Mouse (Mus musculus): ENCODE measurements around the gene Gm3269. TPM values are rescaled to one million over a fixed set of nuclear protein-coding genes. Genes with fewer than 3 reads are reported as not detected.
"Not testable (repeated sequence)": the region's sequence is repeated elsewhere in the genome, so short reads cannot be mapped to it uniquely, and the experiment has no call there.

The Gm3269 gene
- polyA plus RNA-seq (2015; fragmentation: Nextera tagmentation; extraction: Ambion mirVana): not detected in 2 replicates

DNA sequence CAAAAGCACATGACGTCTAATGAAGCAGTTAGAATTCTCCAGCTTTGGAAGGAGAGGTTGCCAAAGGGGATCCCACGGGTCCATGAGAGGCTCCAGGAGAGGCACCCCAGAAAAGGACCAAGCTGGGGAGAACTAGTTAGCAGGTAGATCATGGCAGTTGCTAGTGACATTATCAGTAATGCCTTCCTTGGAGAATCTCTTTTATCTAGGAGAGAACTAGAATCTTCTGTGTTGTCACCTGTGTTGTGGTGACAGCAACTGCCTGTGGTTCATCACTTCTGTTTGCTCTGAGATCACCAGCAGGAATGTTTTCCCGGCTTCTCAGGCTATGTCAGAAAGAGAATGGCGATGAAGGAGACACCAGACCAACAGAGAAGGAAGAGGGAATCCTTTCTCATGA lies at the start of gene Gm3269:
Gm3269 (plus strand) TSS at position 301 of the 400 bp plus-strand sequence.
- WGBS: 67% methylated on average over 1 of the region's 4 CpGs
- H3K9ac ChIP-seq; ATAC-seq (replicated peaks); H3K4me3 ChIP-seq; H3K4me2 ChIP-seq; H3K27me3 ChIP-seq (replicated peaks); H3K4me1 ChIP-seq; H3K27ac ChIP-seq; H3K36me3 ChIP-seq (replicated peaks); H3K9me3 ChIP-seq: not testable (repeated sequence)

DNA sequence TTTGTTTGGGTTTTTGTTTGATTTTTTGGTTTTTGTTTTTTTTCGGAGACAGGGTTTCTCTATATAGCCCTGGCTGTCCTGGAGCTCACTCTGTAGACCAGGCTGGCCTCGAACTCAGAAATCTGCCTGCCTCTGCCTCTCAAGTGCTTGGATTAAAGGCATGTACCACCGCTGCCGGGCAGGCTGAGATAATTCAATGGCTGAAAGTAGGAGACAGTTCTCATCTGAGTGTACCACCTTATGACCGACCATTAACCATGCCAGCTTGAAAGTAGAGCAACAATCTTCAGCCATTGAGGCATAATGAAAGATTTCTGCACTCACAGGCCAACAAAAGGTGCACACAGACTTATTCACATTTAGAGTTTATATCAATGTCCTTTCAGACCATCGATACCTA lies 31.5 kb upstream of the Gm3269 start:
- H3K4me1 ChIP-seq; H3K4me3 ChIP-seq; H3K27ac ChIP-seq; H3K9me3 ChIP-seq; H3K36me3 ChIP-seq (replicated peaks); H3K9ac ChIP-seq; ATAC-seq (replicated peaks); H3K4me2 ChIP-seq; H3K27me3 ChIP-seq (replicated peaks): not testable (repeated sequence)
- WGBS: 86% methylated on average over 6 of the region's 6 CpGs

DNA sequence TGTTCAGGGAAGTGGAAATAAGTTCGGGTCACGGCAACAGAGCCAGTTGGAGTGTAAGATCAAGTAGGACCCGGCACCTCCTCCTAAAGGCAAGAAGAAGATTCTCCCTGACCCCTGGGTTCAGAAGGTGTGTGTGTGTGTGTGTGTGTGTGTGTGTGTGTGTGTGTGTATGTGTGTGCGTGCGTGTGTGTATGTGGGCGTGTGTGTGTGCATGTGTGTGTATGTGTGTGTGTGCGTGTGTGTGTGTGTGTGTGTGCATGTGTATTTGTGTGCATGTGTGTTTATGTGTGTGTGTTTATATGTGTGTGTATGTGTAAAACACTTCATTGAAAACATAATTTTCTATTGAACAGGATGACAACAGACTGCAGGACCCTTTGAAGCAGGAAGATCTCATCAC lies 16.0 kb upstream of the Gm3269 start:
- not testable (repeated sequence) for H3K4me2 ChIP-seq; H3K4me3 ChIP-seq; ATAC-seq (replicated peaks); H3K4me1 ChIP-seq; H3K9ac ChIP-seq; H3K36me3 ChIP-seq (replicated peaks); H3K9me3 ChIP-seq; H3K27ac ChIP-seq; H3K27me3 ChIP-seq (replicated peaks)
- 90% methylated on average over 2 of the region's 7 CpGs for WGBS

DNA sequence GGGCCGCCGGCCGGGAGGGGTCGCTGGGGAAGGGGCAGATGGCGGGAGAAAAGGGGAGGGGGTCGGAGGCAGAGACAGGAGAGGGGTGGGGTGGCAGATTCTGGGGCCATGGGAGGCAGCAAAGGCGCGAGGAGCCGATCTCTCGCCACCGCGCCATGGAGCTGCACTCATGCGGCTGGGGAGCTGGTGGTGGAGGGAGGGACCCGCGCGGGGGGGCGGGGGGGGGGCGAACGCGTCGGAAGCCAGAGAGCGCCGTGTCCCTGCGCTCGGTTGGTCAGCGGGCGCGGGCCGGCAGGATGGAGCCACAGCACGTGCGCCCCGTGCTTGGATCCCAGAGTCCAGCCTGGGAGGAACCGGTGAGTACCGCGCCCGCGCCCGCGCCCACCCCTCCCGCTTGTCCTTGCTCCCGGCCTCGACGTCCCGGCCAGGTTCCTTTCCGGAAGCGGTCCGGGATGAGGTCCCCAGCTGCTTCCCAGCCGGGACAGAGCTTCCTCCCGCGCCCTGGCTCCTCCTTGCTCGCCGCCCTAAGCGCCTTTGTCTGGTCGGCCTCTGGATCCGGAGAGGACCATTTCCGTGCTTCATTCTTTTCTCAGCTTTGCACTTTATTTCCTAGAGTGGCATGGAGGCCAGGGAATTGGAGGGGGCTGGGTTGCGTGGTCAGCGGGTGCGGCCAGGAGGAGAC lies 17.5 kb downstream of the Gm3269 start, which contains the start of gene Gm3264:
Gm3264 (plus strand) TSS at position 278 of the 682 bp plus-strand sequence.
- H3K27ac ChIP-seq: peak within 1 kb of the TSS; percentile 58
- ATAC-seq (replicated peaks); H3K4me1 ChIP-seq; H3K36me3 ChIP-seq (replicated peaks); H3K9me3 ChIP-seq; H3K27me3 ChIP-seq (replicated peaks): not testable (repeated sequence)
- 7% methylated on average over 34 of the region's 59 CpGs for WGBS
- peak within 1 kb of the TSS; percentile 49 for H3K4me2 ChIP-seq
- peak within 1 kb of the TSS; percentile 48 for H3K4me3 ChIP-seq
- H3K9ac ChIP-seq: peak within 1 kb of the TSS; percentile 57

DNA sequence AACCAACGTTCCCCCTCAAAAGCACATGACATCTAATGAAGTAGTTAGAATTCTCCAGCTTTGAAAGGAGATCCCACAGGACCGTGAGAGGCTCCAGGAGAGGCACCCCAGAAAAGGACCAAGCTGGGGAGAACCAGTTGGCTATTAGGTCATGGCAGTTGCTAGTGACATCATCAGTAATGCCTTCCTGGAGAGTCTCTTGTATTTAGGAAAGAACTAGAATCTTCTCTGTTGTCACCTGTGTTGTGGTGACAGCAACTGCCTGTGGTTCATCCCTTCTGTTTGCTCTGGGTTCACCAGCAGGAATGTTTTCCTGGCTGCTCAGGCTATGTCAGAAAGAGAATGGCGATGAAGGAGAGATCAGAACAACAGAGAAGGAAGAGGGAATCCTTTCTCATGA lies 54.2 kb downstream of the Gm3269 start, which contains the start of gene Gm3278:
Gm3278 (plus strand) TSS at position 301 of the 400 bp plus-strand sequence.
- H3K27me3 ChIP-seq (replicated peaks); H3K4me3 ChIP-seq; H3K27ac ChIP-seq; H3K9ac ChIP-seq; H3K36me3 ChIP-seq (replicated peaks); H3K4me1 ChIP-seq; H3K9me3 ChIP-seq; ATAC-seq (replicated peaks); H3K4me2 ChIP-seq: not testable (repeated sequence)
- 82% methylated on average over 1 of the region's 3 CpGs for WGBS

Other genes with a start within 250 kb of the Gm3269 start
- gene Gm8159, start 205.8 kb upstream of the Gm3269 start, polyA plus RNA-seq (2015; fragmentation: Nextera tagmentation; extraction: Ambion mirVana): not detected in 2 replicates
- 1.0 and 1.4 TPM in 2 replicates for gene Gm3239, start 173.9 kb upstream of the Gm3269 start, polyA plus RNA-seq (2015; fragmentation: Nextera tagmentation; extraction: Ambion mirVana)
- gene Gm7876, start 128.9 kb upstream of the Gm3269 start, polyA plus RNA-seq (2015; fragmentation: Nextera tagmentation; extraction: Ambion mirVana): not detected in 2 replicates
- 3.3 and 3.4 TPM in 2 replicates for gene Gm3252, start 111.3 kb upstream of the Gm3269 start, polyA plus RNA-seq (2015; fragmentation: Nextera tagmentation; extraction: Ambion mirVana)
- gene Gm9602, start 61.8 kb upstream of the Gm3269 start, polyA plus RNA-seq (2015; fragmentation: Nextera tagmentation; extraction: Ambion mirVana): not detected in 2 replicates
- gene Gm3264, start 17.5 kb downstream of the Gm3269 start, polyA plus RNA-seq (2015; fragmentation: Nextera tagmentation; extraction: Ambion mirVana): 4.4 and 5.2 TPM in 2 replicates
- not detected in 2 replicates for gene Gm3278, start 54.3 kb downstream of the Gm3269 start, polyA plus RNA-seq (2015; fragmentation: Nextera tagmentation; extraction: Ambion mirVana)
- gene Gm8297, start 145.8 kb downstream of the Gm3269 start, polyA plus RNA-seq (2015; fragmentation: Nextera tagmentation; extraction: Ambion mirVana): not detected in 2 replicates
- gene Gm3298, start 177.8 kb downstream of the Gm3269 start, polyA plus RNA-seq (2015; fragmentation: Nextera tagmentation; extraction: Ambion mirVana): 1.0 TPM in 1 of 2 replicates, not detected in the other
- gene 4930555G01Rik, start 212.5 kb downstream of the Gm3269 start, polyA plus RNA-seq (2015; fragmentation: Nextera tagmentation; extraction: Ambion mirVana): not detected in 2 replicates
- gene Gm8281, start 232.9 kb downstream of the Gm3269 start, polyA plus RNA-seq (2015; fragmentation: Nextera tagmentation; extraction: Ambion mirVana): 10.7 and 12.0 TPM in 2 replicates